Mouse (Mus musculus) retina, postnatal 7 days (tissue): ENCODE measurements around the gene Eipr1.
"Not testable (repeated sequence)": the region's sequence is repeated elsewhere in the genome, so short reads cannot be mapped to it uniquely, and the experiment has no call there.

Source experiments
- DNase-seq: peaks from one replicate; pipeline ENCODE4 v3.0.0-alpha.2; 2012; ENCODE audit warnings: low read depth, low spot score

Eipr1 gene

GRCm38 (mm10) chr12:28751508-28752263, at the start of gene Eipr1:
Eipr1 (plus strand) TSS chr12:28751803.
- peak; percentile 92 for DNase-seq

DNA sequence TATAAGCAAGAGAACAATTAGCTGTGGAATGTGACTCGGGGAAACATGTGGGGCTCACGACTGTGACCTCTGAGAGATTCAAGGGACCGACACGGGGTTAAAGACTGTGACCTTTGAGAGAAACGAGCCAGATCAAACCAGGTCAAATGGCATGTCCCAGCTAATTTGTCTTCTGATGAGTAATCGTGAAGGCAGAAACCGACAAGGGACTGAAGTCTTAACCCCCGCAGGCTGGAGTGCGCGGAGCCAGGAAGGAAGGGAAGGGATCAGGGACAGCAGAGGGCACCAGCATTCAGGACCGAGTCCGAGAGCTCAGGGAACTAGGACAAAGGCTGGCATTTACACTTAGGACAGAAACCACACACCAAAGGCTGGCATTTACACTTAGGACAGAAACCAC, 47.2 kb upstream of the Eipr1 start:
- DNase-seq, result peak; percentile 16

DNA sequence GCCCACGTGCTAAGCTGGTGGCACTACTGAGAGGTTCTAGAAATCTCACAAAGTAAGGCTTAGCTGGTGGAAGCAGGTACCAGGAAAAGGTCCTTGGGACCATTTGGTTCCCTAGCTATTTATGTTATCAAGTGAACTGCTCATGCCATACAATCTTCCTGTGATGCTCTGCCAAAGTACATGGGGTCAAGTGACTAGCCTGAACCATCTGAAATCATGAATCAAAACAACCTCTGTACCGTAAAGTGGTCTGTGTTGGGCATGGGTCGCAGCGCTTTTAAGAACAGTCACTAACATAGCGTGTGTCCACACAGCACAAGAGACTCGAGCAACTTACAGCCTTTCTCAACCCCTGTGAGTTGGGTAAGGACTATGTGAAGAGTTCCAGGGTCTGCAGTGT, 46.4 kb upstream of the Eipr1 start:
- no peak for DNase-seq

DNA sequence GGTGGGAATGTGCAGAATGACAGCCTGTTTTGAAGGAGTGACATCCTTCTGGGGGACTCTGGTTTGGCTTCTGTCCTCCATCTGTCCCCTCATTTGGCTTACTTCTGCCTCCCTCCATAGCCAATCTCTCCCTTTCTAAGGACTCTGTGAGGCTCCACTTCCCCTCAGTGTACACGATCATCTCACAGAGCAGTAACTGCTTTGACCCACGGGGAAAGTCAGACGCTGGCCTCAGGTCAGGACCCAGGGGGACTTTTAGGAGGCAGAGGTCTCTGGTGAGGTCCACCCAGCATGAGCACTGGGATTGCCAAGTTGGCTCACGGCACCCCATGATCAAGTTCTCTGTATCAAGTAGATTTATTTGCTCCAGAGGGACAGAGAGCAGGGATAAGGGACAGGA, 43.4 kb upstream of the Eipr1 start:
- DNase-seq, result no peak

GRCm38 (mm10) chr12:28710566-28711185, 40.9 kb upstream of the Eipr1 start:
- DNase-seq, result no peak

DNA sequence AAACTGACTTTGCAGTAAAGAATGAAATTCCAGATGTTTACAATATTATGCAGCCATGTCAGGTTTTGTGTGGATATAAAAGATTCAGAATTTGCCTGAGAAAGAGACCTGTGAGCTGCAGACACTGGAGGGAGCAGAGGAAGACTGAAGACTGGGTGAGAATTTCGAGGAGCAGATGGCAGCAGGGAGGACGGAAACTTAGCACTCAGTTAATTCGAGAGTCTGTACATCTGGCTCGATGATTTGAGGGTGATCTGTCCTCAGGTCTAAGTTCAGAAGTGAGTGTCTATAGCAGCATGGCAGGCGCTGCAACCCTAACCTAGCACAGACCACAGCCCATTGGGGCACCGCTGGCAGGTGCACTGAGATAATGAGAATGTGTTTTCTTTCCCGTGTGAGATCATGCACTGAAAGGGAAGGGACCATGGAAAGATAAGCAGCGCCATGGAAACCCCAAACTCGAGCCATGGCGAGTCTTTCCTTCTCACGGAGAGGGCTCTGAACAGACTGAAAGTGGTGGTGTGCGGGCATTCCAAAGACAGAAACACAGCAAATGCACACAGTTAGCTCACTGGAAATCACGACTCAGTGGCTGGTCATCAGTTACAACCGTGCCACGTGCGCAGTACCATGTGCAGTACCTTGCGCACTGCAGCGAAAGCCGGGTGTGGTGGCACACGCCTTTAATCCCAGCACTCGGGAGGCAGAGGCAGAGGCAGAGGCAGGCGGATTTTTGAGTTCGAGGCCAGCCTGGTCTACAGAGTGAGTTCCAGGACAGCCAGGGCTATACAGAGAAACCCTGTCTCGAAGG, 36.6 kb upstream of the Eipr1 start:
- no peak for DNase-seq

- DNase-seq, result no peak
Observed at GRCm38 (mm10) chr12:28717066-28717465, 34.5 kb upstream of the Eipr1 start.

- no peak for DNase-seq
Observed at GRCm38 (mm10) chr12:28718106-28718505, 33.5 kb upstream of the Eipr1 start.

DNA sequence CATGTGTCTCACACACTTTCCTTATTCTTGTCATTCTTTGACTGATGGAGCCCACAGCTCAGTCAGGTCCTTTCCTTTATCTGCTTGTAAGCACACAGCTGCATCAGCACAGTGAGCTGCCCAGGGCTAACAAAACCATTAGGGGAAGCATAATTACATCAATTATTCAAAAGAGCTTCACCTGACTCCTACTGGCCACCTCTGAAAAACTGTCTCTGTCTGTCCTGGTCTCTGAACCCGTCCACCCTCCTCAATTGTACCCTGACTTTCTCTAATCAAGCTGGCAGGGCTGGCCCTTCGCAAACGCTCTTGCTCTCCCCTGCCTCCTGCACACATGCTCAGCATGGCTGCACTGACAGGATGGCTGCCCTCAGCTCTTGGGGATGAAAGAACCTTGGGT, 27.2 kb upstream of the Eipr1 start:
- no peak for DNase-seq

DNA sequence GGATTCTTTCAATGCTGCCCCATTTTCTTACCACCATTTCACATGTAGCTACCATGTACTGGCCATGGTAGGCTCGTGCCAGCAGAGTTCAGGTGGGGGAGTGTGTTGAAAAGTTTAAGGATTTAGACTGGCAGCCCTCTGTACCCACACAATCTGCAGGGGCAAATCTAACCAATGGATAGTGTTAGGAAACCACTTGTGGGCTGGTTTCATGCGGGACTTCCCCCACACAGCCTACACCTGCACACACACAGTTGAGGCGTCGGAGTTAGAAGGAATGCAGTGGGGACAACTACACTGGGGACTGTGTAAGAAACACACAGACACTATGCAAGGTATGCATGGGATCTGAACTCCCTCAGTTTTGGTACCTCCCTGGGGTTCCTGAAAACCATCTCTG, 25.4 kb upstream of the Eipr1 start:
- no peak for DNase-seq

DNA sequence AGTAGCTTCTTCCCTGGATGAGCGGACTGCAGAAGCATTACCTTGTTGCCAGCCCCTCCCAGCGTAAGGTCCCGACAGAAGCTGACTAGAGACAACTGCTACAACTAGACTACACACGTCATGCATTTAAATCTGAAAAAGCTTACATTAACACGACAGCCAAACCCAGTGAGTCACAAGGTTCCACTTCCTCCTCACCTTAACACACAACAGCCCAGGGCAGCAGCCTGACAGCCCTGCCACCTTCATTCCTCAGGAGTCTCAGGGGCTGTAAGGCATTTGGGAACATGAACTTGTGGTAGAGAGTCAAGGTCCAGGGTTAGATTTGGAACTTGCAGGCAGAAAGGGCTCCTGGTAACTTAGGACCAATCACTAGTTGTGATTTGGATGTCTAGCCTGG, 24.5 kb upstream of the Eipr1 start:
- DNase-seq, result no peak

- no peak for DNase-seq
Observed at GRCm38 (mm10) chr12:28732631-28733030, 19.0 kb upstream of the Eipr1 start.

DNA sequence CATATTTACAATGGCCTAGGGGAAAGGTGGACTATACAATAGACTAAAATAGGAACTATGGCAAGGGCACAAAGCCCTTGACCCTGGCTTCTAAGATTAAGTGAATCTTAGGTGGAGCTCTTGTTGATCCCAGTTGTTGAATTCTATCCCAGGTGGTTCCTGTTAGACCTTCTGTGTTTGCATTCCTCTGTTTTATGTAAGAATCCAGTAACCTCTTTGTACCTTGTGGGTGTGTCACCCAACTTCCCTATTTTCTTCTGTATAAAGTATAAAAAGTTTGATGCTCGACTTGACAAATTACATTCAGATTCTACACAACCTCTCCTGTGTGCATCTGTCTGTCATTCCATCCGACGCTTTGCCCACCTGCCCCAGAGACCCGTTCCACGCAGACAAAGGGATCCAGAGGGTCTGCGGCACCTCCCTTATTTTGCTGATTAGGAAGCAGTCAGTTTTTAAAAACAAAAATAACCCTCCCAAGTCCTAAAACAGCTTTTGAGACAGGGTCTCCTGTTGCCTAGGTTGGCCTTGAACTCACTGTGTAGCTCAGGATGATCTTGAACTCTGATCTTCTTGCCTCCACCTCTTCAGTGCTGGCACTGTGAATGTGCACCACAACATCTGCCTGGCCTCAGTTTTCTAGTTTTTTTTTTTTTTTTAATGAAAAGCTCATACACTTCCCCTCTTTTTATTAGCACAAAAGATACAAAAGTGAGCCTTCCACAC, 17.9 kb upstream of the Eipr1 start:
- DNase-seq, result not testable (repeated sequence)

- no peak for DNase-seq
Observed at GRCm38 (mm10) chr12:28734271-28734670, 17.3 kb upstream of the Eipr1 start.

GRCm38 (mm10) chr12:28735293-28735692, 16.3 kb upstream of the Eipr1 start:
- DNase-seq, result no peak

GRCm38 (mm10) chr12:28743328-28743727, 8.3 kb upstream of the Eipr1 start:
- no peak for DNase-seq

DNA sequence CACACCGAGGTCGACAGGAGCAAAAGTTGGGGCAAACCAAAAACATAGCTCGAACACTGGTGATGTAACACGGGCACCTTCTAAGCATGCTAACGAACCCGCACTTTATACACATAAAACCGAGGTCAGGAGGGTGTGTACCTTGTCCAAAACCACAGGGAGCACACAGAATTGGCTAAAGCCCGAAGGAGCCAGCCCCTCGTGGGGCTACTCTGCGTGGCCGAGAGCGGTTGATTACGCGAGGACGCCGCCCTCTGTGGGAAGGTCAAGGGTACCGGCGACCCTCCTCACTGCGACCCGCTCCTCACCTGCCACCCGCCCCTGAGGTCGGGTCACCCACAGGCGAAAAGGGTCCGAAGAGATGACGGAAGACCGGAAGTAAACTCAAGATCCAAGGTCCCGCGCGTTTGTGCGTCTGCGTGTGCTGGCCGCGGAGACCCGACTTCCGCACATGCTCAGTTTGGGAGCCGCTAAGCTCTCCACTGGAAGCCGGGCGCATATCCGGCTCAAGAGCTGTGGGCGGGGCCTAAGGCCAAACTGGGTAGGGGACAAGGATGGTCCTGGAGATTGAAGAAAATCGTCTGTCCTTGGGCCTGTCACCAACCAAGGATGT, 1.5 kb upstream of the Eipr1 start, which contains the start of gene Trappc12:
TSS of gene Trappc12 (minus strand) at position 452 of the 613 bp plus-strand sequence.
- peak; percentile 89 for DNase-seq

DNA sequence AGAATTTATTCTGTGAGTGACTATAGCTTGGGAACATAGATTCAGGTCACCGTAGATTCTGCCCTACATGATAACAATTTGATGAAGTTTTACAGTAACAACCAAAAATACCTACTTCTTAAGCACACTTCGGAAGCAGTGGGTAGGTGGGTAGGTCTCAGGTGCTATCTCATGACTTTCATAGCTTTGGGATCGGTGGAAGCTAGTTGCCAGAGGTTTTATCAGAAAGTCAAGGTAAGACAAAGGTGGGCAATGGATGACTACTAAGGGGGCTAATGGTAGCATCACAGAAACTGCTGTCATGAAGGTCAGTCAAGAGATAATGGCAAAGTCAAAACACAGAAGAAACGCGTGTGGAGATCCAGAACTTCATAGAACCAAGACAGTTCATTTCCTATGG, 727 bp upstream of the Eipr1 start:
- DNase-seq, result no peak

- no peak for DNase-seq
Observed at GRCm38 (mm10) chr12:28756019-28756418, 4.4 kb downstream of the Eipr1 start.

GRCm38 (mm10) chr12:28769953-28770352, 18.4 kb downstream of the Eipr1 start:
- DNase-seq, result no peak

DNA sequence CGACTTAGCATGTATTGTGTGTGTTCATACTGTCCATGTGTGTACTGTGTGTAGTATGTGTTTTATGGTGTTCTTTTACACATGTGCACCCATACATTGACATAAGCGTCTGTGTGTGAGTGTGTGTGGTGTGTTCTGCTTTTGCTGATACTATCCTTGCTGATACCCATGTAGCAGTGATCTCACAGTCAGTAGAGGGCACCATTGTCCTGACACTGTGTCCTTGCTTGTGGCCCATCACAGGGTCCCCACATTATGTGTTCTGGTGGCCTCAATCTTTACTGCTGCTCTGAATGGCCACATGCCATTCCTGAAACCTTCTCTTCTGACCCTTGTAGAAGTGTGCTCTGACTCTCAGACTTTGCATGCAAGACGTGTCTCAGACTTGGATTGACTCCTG, 22.2 kb downstream of the Eipr1 start:
- peak; percentile 47 for DNase-seq
